In the genomic region with DNA sequence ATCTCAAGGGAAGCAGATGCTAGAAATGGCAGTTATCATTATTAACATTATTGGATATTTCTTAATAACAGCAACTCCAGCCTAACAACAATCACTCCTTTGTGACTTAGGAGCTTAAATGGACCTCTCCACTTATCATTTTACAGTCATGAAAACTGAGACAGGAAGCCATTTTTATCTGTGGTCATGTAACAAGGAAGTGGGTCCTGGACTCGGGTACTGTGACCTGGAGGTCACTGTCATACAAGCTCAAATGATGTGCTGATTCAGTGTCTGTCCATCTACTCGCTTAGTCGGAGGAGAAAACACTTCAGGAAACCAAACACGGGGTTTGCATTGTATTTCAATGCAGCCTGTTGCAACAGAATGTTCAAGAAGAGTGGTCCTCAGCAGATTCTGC, we compare ENCODE assay signal across 25 mouse cellular contexts.
DNase-seq lines count a peak whose midpoint lies in the region; ATAC-seq and TF ChIP-seq lines count a peak whose summit lies in the region.
"Had no signal": no experiment of that assay in that cellular context is flagged by ENCODE, and none has a peak within 500 bp of the region (broad histone marks: within the 10 kb centered on the region; RNA-seq: fewer than 3 reads in every experiment).

No protein-coding gene starts in this region.

- peak overlapping the region; percentile 65 for H3K27ac ChIP-seq in bone marrow macrophage, adult 2 months (ENCODE audit: insufficient read depth, low read depth, low read length)
- peak overlapping the region; percentile 74 for H3K27ac ChIP-seq in macrophage
- no peak overlapping the region for H3K27ac ChIP-seq in forebrain, embryonic 11.5 days (ENCODE audit: low read depth, low read length)
- no peak overlapping the region for H3K27ac ChIP-seq in hindbrain, embryonic 13.5 days
- H3K27ac ChIP-seq: embryonic facial prominence, embryonic 12.5 days; embryonic facial prominence, embryonic 15.5 days; forebrain, embryonic 12.5 days; forebrain, embryonic 15.5 days; hindbrain, embryonic 12.5 days had no signal

- H3K79me2 ChIP-seq in macrophage (ENCODE audit: inconsistent target): no peaks in the 10 kb centered on the region

- no peak overlapping the region for H3K9ac ChIP-seq in forebrain, embryonic 11.5 days (ENCODE audit: low read length)
- H3K9ac ChIP-seq in hindbrain, embryonic 13.5 days: no peak overlapping the region
- H3K9ac ChIP-seq: embryonic facial prominence, embryonic 12.5 days; embryonic facial prominence, embryonic 15.5 days; forebrain, embryonic 12.5 days; forebrain, embryonic 15.5 days; hindbrain, embryonic 12.5 days had no signal

- H3K4me3 ChIP-seq in bone marrow macrophage, adult 2 months (ENCODE audit: insufficient read depth, low read length): no peak overlapping the region
- H3K4me3 ChIP-seq in macrophage (ENCODE audit: inconsistent target): no peak overlapping the region
- H3K4me3 ChIP-seq in forebrain, embryonic 11.5 days (ENCODE audit: low read depth, low read length): no peak overlapping the region
- no peak overlapping the region for H3K4me3 ChIP-seq in hindbrain, embryonic 13.5 days
- H3K4me3 ChIP-seq: embryonic facial prominence, embryonic 12.5 days; embryonic facial prominence, embryonic 15.5 days; forebrain, embryonic 12.5 days; forebrain, embryonic 15.5 days; hindbrain, embryonic 12.5 days had no signal

- TF ChIP-seq POLR2A in bone marrow macrophage, adult 2 months (IDR thresholded peaks at IDR 0.05; ENCODE audit: borderline replicate concordance, low read depth, low read length): no peak

- 0 out of 2 replicates have a peak, but pooled peaks have one; percentile 47 for ATAC-seq in monocyte, adult 5-6 weeks (replicated peaks; ENCODE audit: insufficient number of reproducible peaks, low FRiP score, low TSS enrichment, poor library complexity, severe bottlenecking)
- ATAC-seq in forebrain, embryonic 11.5 days (replicated peaks; ENCODE audit: low FRiP score): no peak
- ATAC-seq in hindbrain, embryonic 13.5 days (ENCODE audit: low FRiP score): no peak
- ATAC-seq: CD4-positive, CD25-positive, alpha-beta regulatory T cell, adult 4 months; forebrain, embryonic 15.5 days; hindbrain, embryonic 16.5 days had no signal

- H3K36me3 ChIP-seq in macrophage (ENCODE audit: inconsistent target): no peaks in the 10 kb centered on the region
- no peaks in the 10 kb centered on the region for H3K36me3 ChIP-seq in forebrain, embryonic 11.5 days (ENCODE audit: control insufficient read depth, insufficient read depth, low read length)
- no peaks in the 10 kb centered on the region for H3K36me3 ChIP-seq in hindbrain, embryonic 13.5 days
- H3K36me3 ChIP-seq: embryonic facial prominence, embryonic 12.5 days; embryonic facial prominence, embryonic 15.5 days; forebrain, embryonic 12.5 days; forebrain, embryonic 15.5 days; hindbrain, embryonic 12.5 days had no signal

- peaks cover 29% of the 10 kb centered on the region for H3K4me1 ChIP-seq in bone marrow macrophage, adult 2 months (ENCODE audit: control insufficient read depth, insufficient read depth, low read length)
- H3K4me1 ChIP-seq in forebrain, embryonic 11.5 days (replicated peaks; ENCODE audit: control insufficient read depth, insufficient read depth, low read length): peaks cover 4% of the 10 kb centered on the region
- H3K4me1 ChIP-seq in hindbrain, embryonic 13.5 days (replicated peaks): peaks cover 6% of the 10 kb centered on the region; the same call in 1 of the 2 replicates
- H3K4me1 ChIP-seq: forebrain, embryonic 15.5 days had no signal

- TF ChIP-seq CTCF in bone marrow macrophage, adult 2 months (IDR thresholded peaks at IDR 0.05; ENCODE audit: low read depth, low read length): no peak

- H3K27me3 ChIP-seq in forebrain, embryonic 11.5 days (ENCODE audit: control insufficient read depth, insufficient read depth, low read length): no peaks in the 10 kb centered on the region
- H3K27me3 ChIP-seq in hindbrain, embryonic 13.5 days: no peaks in the 10 kb centered on the region
- H3K27me3 ChIP-seq: embryonic facial prominence, embryonic 12.5 days; embryonic facial prominence, embryonic 15.5 days; forebrain, embryonic 12.5 days; forebrain, embryonic 15.5 days; hindbrain, embryonic 12.5 days had no signal

- 0% methylated on average over 4 of the region's 4 CpGs for WGBS in macrophage (ENCODE audit: missing documents)
- WGBS in forebrain, embryonic 11.5 days: 81% methylated on average over 4 of the region's 4 CpGs
- 77% methylated on average over 4 of the region's 4 CpGs for WGBS in hindbrain, embryonic 13.5 days

- peak; percentile 16 for DNase-seq in lung, postnatal 36 days
- no peak for DNase-seq in lung, postnatal 25 days (ENCODE audit: low spot score)
- DNase-seq in forebrain, embryonic 11.5 days (ENCODE audit: low spot score): no peak
- no peak for DNase-seq in right cerebral cortex, postnatal 10 days (ENCODE audit: low spot score in 2 of 2)
- DNase-seq: adrenal gland, adult 2 months; adrenal gland, postnatal 14 days; cerebellum, adult 11-12 months; cerebellum, adult 8-10 months; cerebellum, postnatal 10 days; cerebellum, postnatal 36 days; gastrocnemius, postnatal 10 days; gastrocnemius, postnatal 36 days; heart, adult 11 months had no signal

- no peaks in the 10 kb centered on the region for H3K9me3 ChIP-seq in forebrain, embryonic 11.5 days (ENCODE audit: control insufficient read depth, low read length)
- H3K9me3 ChIP-seq in hindbrain, embryonic 13.5 days: no peaks in the 10 kb centered on the region
- H3K9me3 ChIP-seq: embryonic facial prominence, embryonic 15.5 days; forebrain, embryonic 12.5 days; forebrain, embryonic 15.5 days; hindbrain, embryonic 12.5 days had no signal

- no peak overlapping the region for H3K4me2 ChIP-seq in forebrain, embryonic 11.5 days (ENCODE audit: low read depth, low read length, severe bottlenecking)
- H3K4me2 ChIP-seq in hindbrain, embryonic 13.5 days: no peak overlapping the region
- H3K4me2 ChIP-seq: embryonic facial prominence, embryonic 12.5 days; embryonic facial prominence, embryonic 15.5 days; forebrain, embryonic 12.5 days; forebrain, embryonic 15.5 days; heart, embryonic 11.5 days; hindbrain, embryonic 12.5 days had no signal

Comparison
In these comparisons a context has a peak if more than half of its experiments do, and no peak if none do; other contexts are left out.
1. H3K27ac ChIP-seq: peak in bone marrow macrophage, adult 2 months (single experiment) and macrophage (single experiment); none in forebrain, embryonic 11.5 days (single experiment) and hindbrain, embryonic 13.5 days (single experiment).